Mouse (Mus musculus): ENCODE results near the gene Aebp1.

Aebp1 gene

DNA sequence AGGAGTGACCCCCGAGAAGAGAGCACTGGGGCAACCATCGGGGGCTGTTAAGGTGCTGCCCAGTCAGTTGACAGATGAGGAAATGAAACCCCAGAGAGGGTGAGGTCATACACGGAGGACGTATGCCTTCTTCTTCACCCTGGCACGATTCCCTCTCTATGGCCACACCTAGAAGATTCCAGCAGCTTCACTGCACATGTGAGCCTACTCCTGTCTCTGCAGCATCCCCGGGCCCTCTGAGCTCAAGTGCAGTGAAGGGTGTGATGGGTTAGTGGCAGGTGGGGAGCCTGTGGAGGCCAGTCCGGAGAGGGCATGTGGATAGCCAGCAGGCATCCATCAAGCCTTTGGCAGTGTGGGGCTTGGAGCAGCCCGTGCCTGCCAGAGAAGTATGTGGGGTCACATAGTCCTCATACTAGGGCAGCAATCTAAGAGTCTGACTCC is 30.4 kb downstream of the Aebp1 start:
- Histone ChIP-seq H3K36me3 (ENCODE audit: insufficient read depth, low read length) (no peaks in the 10 kb centered on the region), H3K4me3 (replicated peaks; ENCODE audit: low read length) (no peak overlapping the region), H3K9me3 (ENCODE audit: low read length) (no peaks in the 10 kb centered on the region), H3K27me3 (ENCODE audit: insufficient read depth, low read length) (peaks cover 40% of the 10 kb centered on the region), H3K4me1 (replicated peaks; ENCODE audit: low read depth, low read length) (peaks cover 26% of the 10 kb centered on the region)
- TF ChIP-seq NANOG (IDR thresholded peaks at IDR 0.05; ENCODE audit: borderline replicate concordance, low read length) (no peak), CTCF (conservative IDR thresholded peaks at IDR 0.05; ENCODE audit: low read length) (no peak), POU5F1 (IDR thresholded peaks at IDR 0.05; ENCODE audit: borderline replicate concordance, low read length) (no peak)

- H3K4me3 ChIP-seq (replicated peaks; ENCODE audit: low read length) = no peak overlapping the region
- H3K9me3 ChIP-seq (ENCODE audit: low read length) = no peaks in the 10 kb centered on the region
- no peaks in the 10 kb centered on the region for H3K36me3 ChIP-seq (ENCODE audit: insufficient read depth, low read length)
- H3K4me1 ChIP-seq (replicated peaks; ENCODE audit: low read depth, low read length) = peaks cover 26% of the 10 kb centered on the region
- TF ChIP-seq NANOG (IDR thresholded peaks at IDR 0.05; ENCODE audit: borderline replicate concordance, low read length) (no peak), CTCF (conservative IDR thresholded peaks at IDR 0.05; ENCODE audit: low read length) (no peak), POU5F1 (IDR thresholded peaks at IDR 0.05; ENCODE audit: borderline replicate concordance, low read length) (no peak)
- peaks cover 44% of the 10 kb centered on the region for H3K27me3 ChIP-seq (ENCODE audit: insufficient read depth, low read length)
Observed at GRCm38 (mm10) chr11:5892810-5893368, 31.1 kb downstream of the Aebp1 start.

DNA sequence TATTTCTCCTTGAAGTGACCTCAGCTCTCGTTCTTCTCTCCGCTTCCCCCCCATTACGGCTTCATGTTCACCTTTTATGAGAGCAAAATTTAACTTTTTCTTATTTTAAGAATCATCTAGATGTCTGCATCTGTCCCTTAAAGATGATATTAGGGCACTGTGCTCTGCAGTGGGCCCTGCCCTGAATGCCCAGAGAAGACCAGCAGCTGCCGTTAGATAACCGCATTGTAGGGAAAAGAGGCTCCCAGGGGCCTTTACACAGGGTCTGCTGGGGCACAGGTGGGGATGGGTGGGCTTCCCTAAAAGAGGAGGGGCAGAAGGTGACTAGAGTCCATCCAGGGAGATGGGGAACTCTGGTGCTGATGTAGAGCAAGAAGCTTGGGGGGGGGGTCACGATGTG is 32.1 kb downstream of the Aebp1 start:
- Histone ChIP-seq H3K27me3 (ENCODE audit: insufficient read depth, low read length) (peaks cover 54% of the 10 kb centered on the region), H3K4me3 (replicated peaks; ENCODE audit: low read length) (no peak overlapping the region), H3K4me1 (replicated peaks; ENCODE audit: low read depth, low read length) (peaks cover 32% of the 10 kb centered on the region), H3K36me3 (ENCODE audit: insufficient read depth, low read length) (no peaks in the 10 kb centered on the region), H3K9me3 (ENCODE audit: low read length) (no peaks in the 10 kb centered on the region)
- TF ChIP-seq NANOG (IDR thresholded peaks at IDR 0.05; ENCODE audit: borderline replicate concordance, low read length) (no peak), POU5F1 (IDR thresholded peaks at IDR 0.05; ENCODE audit: borderline replicate concordance, low read length) (no peak), CTCF (conservative IDR thresholded peaks at IDR 0.05; ENCODE audit: low read length) (no peak)

- TF ChIP-seq CTCF (conservative IDR thresholded peaks at IDR 0.05; ENCODE audit: low read length) (no peak), NANOG (IDR thresholded peaks at IDR 0.05; ENCODE audit: borderline replicate concordance, low read length) (no peak), POU5F1 (IDR thresholded peaks at IDR 0.05; ENCODE audit: borderline replicate concordance, low read length) (no peak)
Observed at GRCm38 (mm10) chr11:5897230-5897629, 35.5 kb downstream of the Aebp1 start.

GRCm38 (mm10) chr11:5897839-5898238 is 36.1 kb downstream of the Aebp1 start:
- H3K27me3 ChIP-seq (ENCODE audit: insufficient read depth, low read length) = peaks cover 79% of the 10 kb centered on the region
- TF ChIP-seq CTCF (conservative IDR thresholded peaks at IDR 0.05; ENCODE audit: low read length) (no peak), NANOG (IDR thresholded peaks at IDR 0.05; ENCODE audit: borderline replicate concordance, low read length) (no peak), POU5F1 (IDR thresholded peaks at IDR 0.05; ENCODE audit: borderline replicate concordance, low read length) (no peak)
- peaks cover 67% of the 10 kb centered on the region for H3K4me1 ChIP-seq (replicated peaks; ENCODE audit: low read depth, low read length)
- H3K9me3 ChIP-seq (ENCODE audit: low read length) = no peaks in the 10 kb centered on the region
- H3K4me3 ChIP-seq (replicated peaks; ENCODE audit: low read length) = peak overlapping the region; percentile 75
- no peaks in the 10 kb centered on the region for H3K36me3 ChIP-seq (ENCODE audit: insufficient read depth, low read length)

More at GRCm38 (mm10) chr11:5897230-5897629, 35.5 kb downstream of the Aebp1 start:
- Histone ChIP-seq H3K4me3 (replicated peaks; ENCODE audit: low read length) (peak overlapping the region; percentile 75), H3K27me3 (ENCODE audit: insufficient read depth, low read length) (peaks cover 79% of the 10 kb centered on the region), H3K9me3 (ENCODE audit: low read length) (no peaks in the 10 kb centered on the region), H3K36me3 (ENCODE audit: insufficient read depth, low read length) (no peaks in the 10 kb centered on the region), H3K4me1 (replicated peaks; ENCODE audit: low read depth, low read length) (peaks cover 61% of the 10 kb centered on the region)

DNA sequence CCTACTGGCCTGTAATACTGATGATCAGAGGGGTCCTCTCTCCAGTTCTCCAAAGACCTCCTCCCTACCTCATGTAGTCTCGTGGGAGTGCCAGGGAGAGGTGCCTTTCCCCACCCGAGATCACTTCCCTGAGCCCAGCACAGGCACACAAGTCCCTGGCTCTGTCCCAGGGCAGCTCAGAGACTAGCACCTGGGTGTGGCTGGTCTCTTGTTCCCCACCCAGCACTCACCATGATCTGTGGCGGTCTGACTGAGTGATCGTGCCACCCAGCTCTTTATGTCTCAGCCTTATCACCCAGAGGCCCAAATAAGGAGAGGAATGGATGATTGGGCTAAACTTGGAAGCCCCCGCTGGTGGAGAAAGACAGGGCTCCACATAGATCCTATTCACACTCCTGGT is 36.8 kb downstream of the Aebp1 start, which contains the start of gene Myl7:
TSS of gene Myl7 (minus strand) at position 252 of the 400 bp plus-strand sequence.
- H3K4me1 ChIP-seq (replicated peaks; ENCODE audit: low read depth, low read length) = peaks cover 73% of the 10 kb centered on the region
- no peaks in the 10 kb centered on the region for H3K9me3 ChIP-seq (ENCODE audit: low read length)
- H3K27me3 ChIP-seq (ENCODE audit: insufficient read depth, low read length) = peaks cover 86% of the 10 kb centered on the region
- TF ChIP-seq NANOG (IDR thresholded peaks at IDR 0.05; ENCODE audit: borderline replicate concordance, low read length) = no peak
- TF ChIP-seq CTCF (conservative IDR thresholded peaks at IDR 0.05; ENCODE audit: low read length) = no peak
- no peak for TF ChIP-seq POU5F1 (IDR thresholded peaks at IDR 0.05; ENCODE audit: borderline replicate concordance, low read length)
- H3K36me3 ChIP-seq (ENCODE audit: insufficient read depth, low read length) = no peaks in the 10 kb centered on the region
- peak within 1 kb of the TSS; percentile 75 for H3K4me3 ChIP-seq (replicated peaks; ENCODE audit: low read length)

- Histone ChIP-seq H3K9me3 (ENCODE audit: low read length) (no peaks in the 10 kb centered on the region), H3K36me3 (ENCODE audit: insufficient read depth, low read length) (no peaks in the 10 kb centered on the region), H3K27me3 (ENCODE audit: insufficient read depth, low read length) (peaks cover 91% of the 10 kb centered on the region), H3K4me3 (replicated peaks; ENCODE audit: low read length) (no peak overlapping the region), H3K4me1 (replicated peaks; ENCODE audit: low read depth, low read length) (peaks cover 73% of the 10 kb centered on the region)
- no peak for TF ChIP-seq NANOG (IDR thresholded peaks at IDR 0.05; ENCODE audit: borderline replicate concordance, low read length)
- no peak for TF ChIP-seq POU5F1 (IDR thresholded peaks at IDR 0.05; ENCODE audit: borderline replicate concordance, low read length)
- no peak for TF ChIP-seq CTCF (conservative IDR thresholded peaks at IDR 0.05; ENCODE audit: low read length)
Observed at GRCm38 (mm10) chr11:5899286-5899685, 37.5 kb downstream of the Aebp1 start.

DNA sequence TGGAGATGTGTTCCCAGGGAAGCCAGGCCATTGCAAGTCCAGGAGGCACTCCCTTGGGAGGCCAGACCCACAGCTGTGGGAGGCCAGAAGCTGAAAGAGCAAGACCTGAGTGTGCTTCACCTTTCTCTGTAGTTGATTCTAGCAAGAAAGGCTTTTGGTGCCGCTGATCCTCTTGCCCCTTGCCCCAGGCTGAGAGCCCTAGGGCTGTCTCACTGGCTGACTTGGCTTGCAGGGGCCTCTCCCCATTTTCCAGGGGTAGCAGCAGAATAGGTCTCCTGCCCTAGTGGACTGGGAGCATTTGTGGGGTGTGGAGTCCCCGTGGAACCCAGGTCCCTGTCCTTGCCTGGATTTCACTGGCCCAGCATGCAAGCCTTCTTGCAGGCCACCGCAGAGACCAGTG is 39.6 kb downstream of the Aebp1 start:
- H3K9me3 ChIP-seq (ENCODE audit: low read length) = no peaks in the 10 kb centered on the region
- TF ChIP-seq POU5F1 (IDR thresholded peaks at IDR 0.05; ENCODE audit: borderline replicate concordance, low read length) (no peak), CTCF (conservative IDR thresholded peaks at IDR 0.05; ENCODE audit: low read length) (no peak), NANOG (IDR thresholded peaks at IDR 0.05; ENCODE audit: borderline replicate concordance, low read length) (no peak)
- H3K4me1 ChIP-seq (replicated peaks; ENCODE audit: low read depth, low read length) = peaks cover 73% of the 10 kb centered on the region
- H3K4me3 ChIP-seq (replicated peaks; ENCODE audit: low read length) = peak overlapping the region; percentile 68
- H3K27me3 ChIP-seq (ENCODE audit: insufficient read depth, low read length) = peaks cover 86% of the 10 kb centered on the region
- no peaks in the 10 kb centered on the region for H3K36me3 ChIP-seq (ENCODE audit: insufficient read depth, low read length)

DNA sequence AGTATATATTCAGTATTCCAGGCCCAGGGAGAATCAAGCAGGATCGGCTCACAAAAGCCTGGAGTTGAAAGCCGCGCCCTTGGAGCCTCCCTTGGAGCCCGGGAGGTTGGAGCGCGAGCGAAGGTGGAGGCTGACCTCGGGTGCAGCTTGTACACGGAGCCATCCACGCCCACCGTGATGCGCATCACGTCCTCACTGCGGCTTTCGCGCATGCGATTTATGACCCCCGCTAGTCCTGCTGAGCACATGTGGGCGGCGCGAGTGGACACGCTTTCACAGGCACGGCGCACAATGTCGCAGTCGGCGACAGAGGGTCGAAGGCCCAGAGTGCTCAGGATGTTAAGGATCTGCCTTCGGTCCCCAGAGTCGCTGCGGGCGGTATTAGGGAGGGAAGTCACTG is 40.2 kb downstream of the Aebp1 start:
- Histone ChIP-seq H3K4me1 (replicated peaks; ENCODE audit: low read depth, low read length) (peaks cover 73% of the 10 kb centered on the region), H3K4me3 (replicated peaks; ENCODE audit: low read length) (peak overlapping the region; percentile 68), H3K27me3 (ENCODE audit: insufficient read depth, low read length) (peaks cover 80% of the 10 kb centered on the region), H3K9me3 (ENCODE audit: low read length) (no peaks in the 10 kb centered on the region), H3K36me3 (ENCODE audit: insufficient read depth, low read length) (no peaks in the 10 kb centered on the region)
- TF ChIP-seq CTCF (conservative IDR thresholded peaks at IDR 0.05; ENCODE audit: low read length) (no peak), POU5F1 (IDR thresholded peaks at IDR 0.05; ENCODE audit: borderline replicate concordance, low read length) (no peak), NANOG (IDR thresholded peaks at IDR 0.05; ENCODE audit: borderline replicate concordance, low read length) (no peak)

Data from E14TG2a.4 (cell line).